Mouse (Mus musculus): ENCODE measurements around the gene Ptk7. TPM values are rescaled to one million over a fixed set of nuclear protein-coding genes. Genes with fewer than 3 reads are reported as not detected.

The Ptk7 gene
- polyA plus RNA-seq, 1 experiment: 11.9 TPM

- peaks cover 8% of the 10 kb centered on the region for H3K4me1 ChIP-seq (replicated peaks; ENCODE audit: control insufficient read depth, insufficient read depth, low read length)
- H3K27ac ChIP-seq (ENCODE audit: control insufficient read depth, insufficient read depth, low read length): no peak overlapping the region
- no peaks in the 10 kb centered on the region for H3K27me3 ChIP-seq (ENCODE audit: control insufficient read depth, insufficient read depth, low read length)
- H3K36me3 ChIP-seq (ENCODE audit: control insufficient read depth, insufficient read depth, low read length): no peaks in the 10 kb centered on the region
- DNase-seq: peak; percentile 48
- TF ChIP-seq POLR2A (IDR thresholded peaks at IDR 0.05; ENCODE audit: control insufficient read depth, extremely low read depth, insufficient read depth, low read length, poor library complexity) (no peak), CTCF (IDR thresholded peaks at IDR 0.05; ENCODE audit: borderline replicate concordance, control insufficient read depth, extremely low read depth, insufficient read depth, low read length, poor library complexity) (no peak)
- peak overlapping the region; percentile 9; the same call in 1 of the 2 replicates for H3K4me3 ChIP-seq (ENCODE audit: control insufficient read depth, insufficient read depth, low read length)
- WGBS: 6% methylated on average over 15 of the region's 15 CpGs
Measured at GRCm38 (mm10) chr17:46636831-46637523, 7.7 kb upstream of the Ptk7 start.

GRCm38 (mm10) chr17:46629685-46630441 lies 559 bp upstream of the Ptk7 start:
- peak overlapping the region; percentile 95 for H3K4me3 ChIP-seq (ENCODE audit: control insufficient read depth, insufficient read depth, low read length)

GRCm38 (mm10) chr17:46628471-46628790 lies 873 bp downstream of the Ptk7 start:
- DNase-seq: no peak
- TF ChIP-seq POLR2A (IDR thresholded peaks at IDR 0.05; ENCODE audit: control insufficient read depth, extremely low read depth, insufficient read depth, low read length, poor library complexity): no peak
- peak; percentile 45; the same call in 1 of the 2 replicates for TF ChIP-seq CTCF (IDR thresholded peaks at IDR 0.05; ENCODE audit: borderline replicate concordance, control insufficient read depth, extremely low read depth, insufficient read depth, low read length, poor library complexity)
- peaks cover 19% of the 10 kb centered on the region for H3K4me1 ChIP-seq (replicated peaks; ENCODE audit: control insufficient read depth, insufficient read depth, low read length)
- peak overlapping the region; percentile 95 for H3K4me3 ChIP-seq (ENCODE audit: control insufficient read depth, insufficient read depth, low read length)
- 0 out of 2 replicates have a peak, but pooled peaks cover 2% of the 10 kb centered on the region for H3K27me3 ChIP-seq (ENCODE audit: control insufficient read depth, insufficient read depth, low read length)
- no peak overlapping the region for H3K27ac ChIP-seq (ENCODE audit: control insufficient read depth, insufficient read depth, low read length)
- no peaks in the 10 kb centered on the region for H3K36me3 ChIP-seq (ENCODE audit: control insufficient read depth, insufficient read depth, low read length)
- 12% methylated on average over 13 of the region's 13 CpGs for WGBS

More at GRCm38 (mm10) chr17:46629685-46630441, 559 bp upstream of the Ptk7 start:
- peak; percentile 23 for DNase-seq
- 0 out of 2 replicates have a peak, but pooled peaks cover 2% of the 10 kb centered on the region for H3K27me3 ChIP-seq (ENCODE audit: control insufficient read depth, insufficient read depth, low read length)
- TF ChIP-seq CTCF (IDR thresholded peaks at IDR 0.05; ENCODE audit: borderline replicate concordance, control insufficient read depth, extremely low read depth, insufficient read depth, low read length, poor library complexity) (no peak), POLR2A (IDR thresholded peaks at IDR 0.05; ENCODE audit: control insufficient read depth, extremely low read depth, insufficient read depth, low read length, poor library complexity) (no peak)
- H3K36me3 ChIP-seq (ENCODE audit: control insufficient read depth, insufficient read depth, low read length): no peaks in the 10 kb centered on the region
- WGBS: 26% methylated on average over 12 of the region's 12 CpGs
- peaks cover 19% of the 10 kb centered on the region for H3K4me1 ChIP-seq (replicated peaks; ENCODE audit: control insufficient read depth, insufficient read depth, low read length)
- no peak overlapping the region for H3K27ac ChIP-seq (ENCODE audit: control insufficient read depth, insufficient read depth, low read length)

GRCm38 (mm10) chr17:46627409-46627808 lies 1.9 kb downstream of the Ptk7 start:
- WGBS: 80% methylated on average over 6 of the region's 6 CpGs
- Histone ChIP-seq H3K27ac (ENCODE audit: control insufficient read depth, insufficient read depth, low read length) (no peak overlapping the region), H3K27me3 (ENCODE audit: control insufficient read depth, insufficient read depth, low read length) (0 out of 2 replicates have a peak, but pooled peaks cover 2% of the 10 kb centered on the region), H3K4me3 (ENCODE audit: control insufficient read depth, insufficient read depth, low read length) (no peak overlapping the region), H3K4me1 (replicated peaks; ENCODE audit: control insufficient read depth, insufficient read depth, low read length) (peaks cover 24% of the 10 kb centered on the region), H3K36me3 (ENCODE audit: control insufficient read depth, insufficient read depth, low read length) (no peaks in the 10 kb centered on the region)
- no peak for TF ChIP-seq CTCF (IDR thresholded peaks at IDR 0.05; ENCODE audit: borderline replicate concordance, control insufficient read depth, extremely low read depth, insufficient read depth, low read length, poor library complexity)
- TF ChIP-seq POLR2A (IDR thresholded peaks at IDR 0.05; ENCODE audit: control insufficient read depth, extremely low read depth, insufficient read depth, low read length, poor library complexity): no peak
- no peak for DNase-seq

- Histone ChIP-seq H3K27me3 (ENCODE audit: control insufficient read depth, insufficient read depth, low read length) (0 out of 2 replicates have a peak, but pooled peaks cover 2% of the 10 kb centered on the region), H3K36me3 (ENCODE audit: control insufficient read depth, insufficient read depth, low read length) (no peaks in the 10 kb centered on the region), H3K27ac (ENCODE audit: control insufficient read depth, insufficient read depth, low read length) (no peak overlapping the region), H3K4me3 (ENCODE audit: control insufficient read depth, insufficient read depth, low read length) (no peak overlapping the region), H3K4me1 (replicated peaks; ENCODE audit: control insufficient read depth, insufficient read depth, low read length) (peaks cover 19% of the 10 kb centered on the region)
- 78% methylated on average over 12 of the region's 12 CpGs for WGBS
- DNase-seq: no peak
- TF ChIP-seq CTCF (IDR thresholded peaks at IDR 0.05; ENCODE audit: borderline replicate concordance, control insufficient read depth, extremely low read depth, insufficient read depth, low read length, poor library complexity): no peak
- no peak for TF ChIP-seq POLR2A (IDR thresholded peaks at IDR 0.05; ENCODE audit: control insufficient read depth, extremely low read depth, insufficient read depth, low read length, poor library complexity)
Measured at GRCm38 (mm10) chr17:46624598-46624997, 4.7 kb downstream of the Ptk7 start.

- WGBS: 59% methylated on average over 10 of the region's 10 CpGs
- peaks cover 16% of the 10 kb centered on the region for H3K4me1 ChIP-seq (replicated peaks; ENCODE audit: control insufficient read depth, insufficient read depth, low read length)
Measured at GRCm38 (mm10) chr17:46623819-46624557, 5.3 kb downstream of the Ptk7 start.

More at GRCm38 (mm10) chr17:46623819-46624557, 5.3 kb downstream of the Ptk7 start:
- 0 out of 2 replicates have a peak, but pooled peaks cover 2% of the 10 kb centered on the region for H3K27me3 ChIP-seq (ENCODE audit: control insufficient read depth, insufficient read depth, low read length)
- no peaks in the 10 kb centered on the region for H3K36me3 ChIP-seq (ENCODE audit: control insufficient read depth, insufficient read depth, low read length)
- H3K4me3 ChIP-seq (ENCODE audit: control insufficient read depth, insufficient read depth, low read length): no peak overlapping the region
- no peak for DNase-seq
- no peak overlapping the region for H3K27ac ChIP-seq (ENCODE audit: control insufficient read depth, insufficient read depth, low read length)
- TF ChIP-seq POLR2A (IDR thresholded peaks at IDR 0.05; ENCODE audit: control insufficient read depth, extremely low read depth, insufficient read depth, low read length, poor library complexity): no peak
- TF ChIP-seq CTCF (IDR thresholded peaks at IDR 0.05; ENCODE audit: borderline replicate concordance, control insufficient read depth, extremely low read depth, insufficient read depth, low read length, poor library complexity): no peak
